Mouse (Mus musculus) MEL (cell line): ENCODE results near the gene Mgat5. TPM values are rescaled to one million over a fixed set of nuclear protein-coding genes. Genes with fewer than 3 reads are reported as not detected.

Source experiments
- DNase-seq: peaks from one replicate; pipeline ENCODE4 v3.0.0; 2011; ENCODE audit warnings: low read depth, low spot score
- H3K27ac ChIP-seq: 2 replicates; pipeline ENCODE4 v1.5.1; 2012; ENCODE audit warnings: low read depth, mild to moderate bottlenecking, control low read depth, low read length, moderate library complexity; ENCODE audit not compliant: control insufficient read depth
- H3K27me3 ChIP-seq, 2 experiments: fragments of 150-350 bp in 1 of 2; sonication (generic) in 1 of 2; 2 replicates each; pipeline ENCODE4 v1.6.1; 2012; ENCODE audit warnings: low read length in 2 of 2, mild to moderate bottlenecking in 2 of 2, improper control_type of control experiment in 1 of 2, moderate library complexity in 1 of 2; ENCODE audit not compliant: insufficient read depth in 2 of 2, control insufficient read depth in 1 of 2
- H3K36me3 ChIP-seq, 2 experiments: 2 replicates each; pipeline ENCODE4 v1.6.1; 2012 to 2014; ENCODE audit warnings: low read length in 2 of 2, improper control_type of control experiment in 1 of 2, inconsistent platforms in 1 of 2, mild to moderate bottlenecking in 1 of 2; ENCODE audit not compliant: insufficient read depth in 2 of 2, control insufficient read depth in 1 of 2
- H3K4me1 ChIP-seq, 2 experiments: fragments of 150-350 bp in 1 of 2; sonication (generic) in 1 of 2; 2 replicates each; pipeline ENCODE4 v1.6.1; 2012; ENCODE audit warnings: low read length in 2 of 2, improper control_type of control experiment in 1 of 2, mild to moderate bottlenecking in 1 of 2; ENCODE audit not compliant: insufficient read depth in 2 of 2, control insufficient read depth in 1 of 2
- H3K4me3 ChIP-seq, 2 experiments: fragments of 150-350 bp in 1 of 2; sonication (generic) in 1 of 2; 2 replicates each; pipeline ENCODE4 v1.5.1; 2012; ENCODE audit warnings: low read depth in 2 of 2, low read length in 2 of 2, mild to moderate bottlenecking in 2 of 2, moderate library complexity in 2 of 2, control low read depth in 1 of 2, improper control_type of control experiment in 1 of 2; ENCODE audit not compliant: control insufficient read depth in 1 of 2, insufficient read depth in 1 of 2
- H3K79me2 ChIP-seq: 2 replicates; pipeline ENCODE4 v1.6.1; 2012; ENCODE audit warnings: mild to moderate bottlenecking, low read length, moderate library complexity; ENCODE audit not compliant: control insufficient read depth, poor library complexity, insufficient read depth
- H3K9ac ChIP-seq: 2 replicates; pipeline ENCODE4 v1.6.1; 2012; ENCODE audit warnings: low read depth, mild to moderate bottlenecking, control low read depth, low read length, moderate library complexity; ENCODE audit not compliant: control insufficient read depth, poor library complexity, severe bottlenecking
- H3K9me3 ChIP-seq: fragments of 150-350 bp; sonication (generic); replicated peaks from 2 replicates; pipeline ENCODE4 v1.6.1; 2012; ENCODE audit warnings: mild to moderate bottlenecking, low read length, improper control_type of control experiment, moderate library complexity; ENCODE audit not compliant: insufficient read depth
- CTCF ChIP-seq, 3 experiments: IDR thresholded peaks in 2 of 3; conservative IDR thresholded peaks in 1 of 3; 2 replicates each; pipeline ENCODE4 v1.5.1; 2011 to 2012; ENCODE audit warnings: low read length in 3 of 3, low read depth in 2 of 3, mild to moderate bottlenecking in 2 of 3, improper control_type of control experiment in 1 of 3, inconsistent platforms in 1 of 3, mixed read lengths in 1 of 3, moderate library complexity in 1 of 3; ENCODE audit not compliant: control insufficient read depth in 1 of 3, insufficient read depth in 1 of 3, poor library complexity in 1 of 3, severe bottlenecking in 1 of 3
- E2F4 ChIP-seq: IDR thresholded peaks from 2 replicates; pipeline ENCODE4 v1.6.1; 2011; ENCODE audit warnings: low read depth, low read length, improper control_type of control experiment, borderline replicate concordance
- EP300 ChIP-seq, 2 experiments: IDR thresholded peaks; 2 replicates each; pipeline ENCODE4 v1.6.1; 2011; ENCODE audit warnings: improper control_type of control experiment in 2 of 2, low read length in 2 of 2, low read depth in 1 of 2, mild to moderate bottlenecking in 1 of 2
- GABPA ChIP-seq: IDR thresholded peaks from 2 replicates; pipeline ENCODE4 v1.6.1; 2012; ENCODE audit warnings: low read depth, mild to moderate bottlenecking, inconsistent platforms, low read length, improper control_type of control experiment, moderate library complexity
- HCFC1 ChIP-seq: IDR thresholded peaks from 2 replicates; pipeline ENCODE4 v1.6.1; 2012; ENCODE audit warnings: low read depth, mild to moderate bottlenecking, inconsistent platforms, low read length, improper control_type of control experiment, moderate library complexity
- KAT2A ChIP-seq: conservative IDR thresholded peaks from 2 replicates; pipeline ENCODE4 v1.6.1; 2012; ENCODE audit warnings: low read depth, low read length, improper control_type of control experiment, inconsistent platforms
- MAFK ChIP-seq: IDR thresholded peaks from 2 replicates; pipeline ENCODE4 v1.6.1; 2011; ENCODE audit warnings: low read depth, mild to moderate bottlenecking, low read length, improper control_type of control experiment, borderline replicate concordance
- MAX ChIP-seq: IDR thresholded peaks from 2 replicates; pipeline ENCODE4 v1.6.1; 2011; ENCODE audit warnings: low read length, improper control_type of control experiment
- MAZ ChIP-seq: IDR thresholded peaks from 2 replicates; pipeline ENCODE4 v1.6.1; 2012; ENCODE audit warnings: low read depth, mild to moderate bottlenecking, inconsistent platforms, low read length, improper control_type of control experiment
- MXI1 ChIP-seq: IDR thresholded peaks from 2 replicates; pipeline ENCODE4 v1.6.1; 2011; ENCODE audit warnings: mild to moderate bottlenecking, low read depth, low read length, improper control_type of control experiment
- NRF1 ChIP-seq: IDR thresholded peaks from 2 replicates; pipeline ENCODE4 v1.6.1; 2014; ENCODE audit warnings: low read depth, mild to moderate bottlenecking, inconsistent platforms, low read length, improper control_type of control experiment, moderate library complexity; ENCODE audit not compliant: poor library complexity, insufficient read depth, severe bottlenecking
- POLR2A ChIP-seq, 2 experiments: IDR thresholded peaks; 2 replicates each; pipeline ENCODE4 v1.6.1; 2011 to 2012; ENCODE audit warnings: low read length in 2 of 2, mild to moderate bottlenecking in 2 of 2, control low read depth in 1 of 2, improper control_type of control experiment in 1 of 2, low read depth in 1 of 2, moderate library complexity in 1 of 2; ENCODE audit not compliant: control insufficient read depth in 1 of 2, insufficient read depth in 1 of 2, poor library complexity in 1 of 2
- POLR2AphosphoS5 ChIP-seq: IDR thresholded peaks from 2 replicates; pipeline ENCODE4 v1.6.1; 2012; ENCODE audit warnings: low read depth, borderline replicate concordance, mild to moderate bottlenecking, inconsistent platforms, low read length, moderate library complexity, mixed read lengths
- RCOR1 ChIP-seq: IDR thresholded peaks from 2 replicates; pipeline ENCODE4 v1.6.1; 2012; ENCODE audit warnings: low read depth, mild to moderate bottlenecking, inconsistent platforms, low read length, improper control_type of control experiment
- SMC3 ChIP-seq: IDR thresholded peaks from 2 replicates; pipeline ENCODE4 v1.6.1; 2011; ENCODE audit warnings: low read depth, low read length, improper control_type of control experiment
- TCF12 ChIP-seq: IDR thresholded peaks from 2 replicates; pipeline ENCODE4 v1.6.1; 2014; ENCODE audit warnings: low read depth, mild to moderate bottlenecking, inconsistent platforms, low read length, improper control_type of control experiment, moderate library complexity
- USF1 ChIP-seq: IDR thresholded peaks from 2 replicates; pipeline ENCODE4 v1.6.1; 2014; ENCODE audit warnings: low read depth, mild to moderate bottlenecking, inconsistent platforms, low read length, improper control_type of control experiment, moderate library complexity
- USF2 ChIP-seq, 2 experiments: IDR thresholded peaks; 2 replicates each; pipeline ENCODE4 v1.6.1; 2011 to 2012; ENCODE audit warnings: improper control_type of control experiment in 2 of 2, low read length in 2 of 2, borderline replicate concordance in 1 of 2, inconsistent platforms in 1 of 2, low read depth in 1 of 2, mild to moderate bottlenecking in 1 of 2; ENCODE audit not compliant: insufficient read depth in 1 of 2
- ZC3H11A ChIP-seq: IDR thresholded peaks from 2 replicates; pipeline ENCODE4 v1.6.1; 2012; ENCODE audit warnings: low read depth, mild to moderate bottlenecking, inconsistent platforms, low read length, improper control_type of control experiment
- ZMIZ1 ChIP-seq: IDR thresholded peaks from 2 replicates; pipeline ENCODE4 v1.6.1; 2012; ENCODE audit warnings: low read depth, mild to moderate bottlenecking, inconsistent platforms, low read length, improper control_type of control experiment, moderate library complexity
- ZNF384 ChIP-seq: IDR thresholded peaks from 2 replicates; pipeline ENCODE4 v1.6.1; 2012; ENCODE audit warnings: low read depth, mild to moderate bottlenecking, inconsistent platforms, low read length, improper control_type of control experiment
- polyA plus RNA-seq, 2 experiments: library from polyadenylated mRNA; stranded (reverse) in 1 of 2; unstranded in 1 of 2; fragments of >175 nt in 1 of 2; fragments of >200 nt in 1 of 2; gene quantifications; 2 replicates each; pipeline versions ENCODE4 v1.2.1 to v1.2.4; 2012; ENCODE audit warnings: low replicate concordance in 2 of 2, low read depth in 1 of 2; ENCODE audit not compliant: insufficient read length in 2 of 2, insufficient read depth in 1 of 2, missing spikeins in 1 of 2
- total RNA-seq: library from RNA; depleted of rRNA; stranded (reverse); fragments of 300-350 nt; gene quantifications from 2 replicates; pipeline ENCODE4 v1.2.3, GENCODE M21; 2012

Gene Mgat5
- total and polyA plus RNA-seq, 3 experiments = 6.9 to 9.5 TPM; not detected in 1

- no peaks in the 10 kb centered on the region for H3K36me3 ChIP-seq
- no peaks in the 10 kb centered on the region for H3K4me1 ChIP-seq
- H3K9ac ChIP-seq = no peak overlapping the region
- TF ChIP-seq ZNF384 (no peak), MAZ (no peak), TCF12 (no peak), NRF1 (no peak), EP300 (IDR thresholded peaks at IDR 0.05; ENCODE audit: low read depth in 1 of 2, low read length in 2 of 2) (no peak), USF1 (no peak), POLR2A (IDR thresholded peaks at IDR 0.05; ENCODE audit: control insufficient read depth in 1 of 2, insufficient read depth in 1 of 2, low read depth in 1 of 2, low read length in 2 of 2, poor library complexity in 1 of 2) (no peak), USF2 (IDR thresholded peaks at IDR 0.05; ENCODE audit: borderline replicate concordance in 1 of 2, insufficient read depth in 1 of 2, low read depth in 1 of 2, low read length in 2 of 2) (no peak), HCFC1 (no peak), SMC3 (no peak), POLR2AphosphoS5 (no peak), CTCF (IDR thresholded peaks at IDR 0.05 in 2 of 3, conservative IDR thresholded peaks at IDR 0.05 in 1 of 3; ENCODE audit: control insufficient read depth in 1 of 3, insufficient read depth in 1 of 3, low read depth in 2 of 3, low read length in 3 of 3, poor library complexity in 1 of 3, severe bottlenecking in 1 of 3) (no peak), RCOR1 (no peak), ZC3H11A (no peak), GABPA (no peak), MAX (no peak), MXI1 (no peak), E2F4 (no peak), ZMIZ1 (no peak), MAFK (no peak)
- TF ChIP-seq, all 39 proteins: peak for 0
- no peak overlapping the region for H3K27ac ChIP-seq
- DNase-seq = no peak
- no peaks in the 10 kb centered on the region for H3K79me2 ChIP-seq
- H3K27me3 ChIP-seq = no peaks in the 10 kb centered on the region
- H3K9me3 ChIP-seq = no peaks in the 10 kb centered on the region
- H3K4me3 ChIP-seq = no peak overlapping the region
Measured at GRCm38 (mm10) chr1:127168205-127168604, 36.6 kb upstream of the Mgat5 start.

DNA sequence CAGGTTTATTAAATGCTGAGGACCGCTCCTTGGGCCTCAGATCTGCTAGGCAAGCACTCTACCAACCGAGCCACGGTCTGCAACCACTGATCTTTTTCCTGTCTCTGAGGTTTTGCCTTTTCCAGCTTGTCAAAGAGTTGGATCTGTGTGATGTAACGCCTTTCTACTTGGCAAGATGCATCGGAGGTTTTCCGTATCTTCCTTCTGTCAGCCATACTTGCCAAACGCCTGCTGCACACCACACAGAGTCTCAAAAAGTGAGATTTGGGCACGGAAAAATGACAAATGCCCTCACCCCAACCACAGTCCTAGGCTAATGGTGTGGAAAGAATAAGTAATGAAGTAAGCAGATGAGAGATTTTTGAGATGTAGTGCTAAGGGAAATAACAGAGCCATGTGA lies 35.3 kb upstream of the Mgat5 start:
- Histone ChIP-seq H3K27ac (no peak overlapping the region), H3K4me3 (no peak overlapping the region), H3K27me3 (no peaks in the 10 kb centered on the region), H3K36me3 (no peaks in the 10 kb centered on the region), H3K4me1 (no peaks in the 10 kb centered on the region), H3K79me2 (no peaks in the 10 kb centered on the region), H3K9me3 (no peaks in the 10 kb centered on the region), H3K9ac (no peak overlapping the region)
- DNase-seq = no peak
- TF ChIP-seq MAX (no peak), KAT2A (no peak), GABPA (no peak)
- TF ChIP-seq, all 39 proteins: peak for 0
